Mouse (Mus musculus): ENCODE results near the gene Lingo1. TPM values are rescaled to one million over a fixed set of nuclear protein-coding genes. Genes with fewer than 3 reads are reported as not detected.

Gene Lingo1
- polyA plus RNA-seq, 1 experiment = 1.2 TPM

GRCm38 (mm10) chr9:56637403-56637857 lies 158.8 kb downstream of the Lingo1 start:
- Histone ChIP-seq H3K79me2 (ENCODE audit: control insufficient read depth, insufficient read depth) (no peaks in the 10 kb centered on the region), H3K4me3 (no peak overlapping the region), H3K4me2 (ENCODE audit: low read depth) (no peak overlapping the region), H3K36me3 (ENCODE audit: control insufficient read depth, insufficient read depth) (no peaks in the 10 kb centered on the region), H3K27me3 (ENCODE audit: control insufficient read depth, insufficient read depth, insufficient read length) (peaks cover 68% of the 10 kb centered on the region), H3ac (ENCODE audit: control insufficient read depth, insufficient read length) (no peak overlapping the region)
- TF ChIP-seq MYOD1 (IDR thresholded peaks at IDR 0.05; ENCODE audit: control insufficient read depth in 1 of 3, insufficient read length in 2 of 3, low read depth in 2 of 3) (peak in 1 of 3 experiments; percentile 84), MYOG (IDR thresholded peaks at IDR 0.05; ENCODE audit: control insufficient read depth in 1 of 3, insufficient read depth in 1 of 3, insufficient read length in 2 of 3, low read depth in 2 of 3) (peak in 1 of 3 experiments; percentile 31), POLR2AphosphoS2 (IDR thresholded peaks at IDR 0.05; ENCODE audit: insufficient read length, low read depth) (no peak), TCF12 (IDR thresholded peaks at IDR 0.05; ENCODE audit: insufficient read depth, poor library complexity, severe bottlenecking) (no peak)

- Histone ChIP-seq H3K27me3 (ENCODE audit: control insufficient read depth, insufficient read depth, insufficient read length) (peaks cover 63% of the 10 kb centered on the region), H3ac (ENCODE audit: control insufficient read depth, insufficient read length) (no peak overlapping the region), H3K4me2 (ENCODE audit: low read depth) (no peak overlapping the region), H3K4me3 (no peak overlapping the region), H3K36me3 (ENCODE audit: control insufficient read depth, insufficient read depth) (no peaks in the 10 kb centered on the region), H3K79me2 (ENCODE audit: control insufficient read depth, insufficient read depth) (no peaks in the 10 kb centered on the region)
- TF ChIP-seq USF1 (IDR thresholded peaks at IDR 0.05; ENCODE audit: low read depth) (no peak), SRF (IDR thresholded peaks at IDR 0.05; ENCODE audit: control insufficient read depth, insufficient read length, low read depth) (no peak), CEBPB (IDR thresholded peaks at IDR 0.05; ENCODE audit: insufficient read depth, poor library complexity, severe bottlenecking) (no peak), POLR2AphosphoS2 (IDR thresholded peaks at IDR 0.05; ENCODE audit: insufficient read length, low read depth) (no peak), E2F4 (IDR thresholded peaks at IDR 0.05; ENCODE audit: insufficient read depth) (no peak), TCF12 (IDR thresholded peaks at IDR 0.05; ENCODE audit: insufficient read depth, poor library complexity, severe bottlenecking) (no peak), MAX (IDR thresholded peaks at IDR 0.05; ENCODE audit: low read depth) (no peak), POLR2A (IDR thresholded peaks at IDR 0.05; ENCODE audit: insufficient read length, low read depth) (no peak), REST (IDR thresholded peaks at IDR 0.05; ENCODE audit: insufficient read depth, insufficient read length) (no peak), MYOG (IDR thresholded peaks at IDR 0.05; ENCODE audit: control insufficient read depth in 1 of 3, insufficient read depth in 1 of 3, insufficient read length in 2 of 3, low read depth in 2 of 3) (no peak), TCF3 (IDR thresholded peaks at IDR 0.05; ENCODE audit: insufficient read length, low read depth) (no peak), MYOD1 (IDR thresholded peaks at IDR 0.05; ENCODE audit: control insufficient read depth in 1 of 3, insufficient read length in 2 of 3, low read depth in 2 of 3) (no peak)
These were observed 159.4 kb downstream of the Lingo1 start for GRCm38 (mm10) chr9:56636766-56637402.

DNA sequence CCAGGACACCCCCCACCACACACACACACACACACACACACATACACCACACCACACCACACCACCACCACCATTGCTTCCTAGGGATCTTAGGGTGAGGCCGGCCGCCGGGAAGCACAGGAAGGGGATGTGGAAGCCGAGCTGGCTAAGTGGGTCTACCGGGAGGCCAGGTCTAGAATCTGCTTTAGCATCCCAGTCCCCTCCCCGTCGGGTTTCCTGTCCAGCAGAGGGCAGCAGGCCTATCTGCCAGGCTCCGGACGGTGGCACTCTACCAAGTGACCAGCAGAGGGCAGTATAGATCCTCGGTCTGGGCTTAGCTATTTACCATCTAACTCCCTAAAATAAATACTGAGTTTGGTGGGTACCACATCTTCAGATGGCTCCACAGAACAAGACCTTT lies 160.1 kb downstream of the Lingo1 start:
- Histone ChIP-seq H3K4me3 (no peak overlapping the region), H3K36me3 (ENCODE audit: control insufficient read depth, insufficient read depth) (no peaks in the 10 kb centered on the region), H3ac (ENCODE audit: control insufficient read depth, insufficient read length) (no peak overlapping the region), H3K79me2 (ENCODE audit: control insufficient read depth, insufficient read depth) (no peaks in the 10 kb centered on the region), H3K27me3 (ENCODE audit: control insufficient read depth, insufficient read depth, insufficient read length) (peaks cover 59% of the 10 kb centered on the region), H3K4me2 (ENCODE audit: low read depth) (peak overlapping the region; percentile 77)
- TF ChIP-seq MYOD1 (IDR thresholded peaks at IDR 0.05; ENCODE audit: control insufficient read depth in 1 of 3, insufficient read length in 2 of 3, low read depth in 2 of 3) (no peak), SRF (IDR thresholded peaks at IDR 0.05; ENCODE audit: control insufficient read depth, insufficient read length, low read depth) (no peak), POLR2AphosphoS2 (IDR thresholded peaks at IDR 0.05; ENCODE audit: insufficient read length, low read depth) (no peak), USF1 (IDR thresholded peaks at IDR 0.05; ENCODE audit: low read depth) (no peak), E2F4 (IDR thresholded peaks at IDR 0.05; ENCODE audit: insufficient read depth) (no peak), MYOG (IDR thresholded peaks at IDR 0.05; ENCODE audit: control insufficient read depth in 1 of 3, insufficient read depth in 1 of 3, insufficient read length in 2 of 3, low read depth in 2 of 3) (no peak)

DNA sequence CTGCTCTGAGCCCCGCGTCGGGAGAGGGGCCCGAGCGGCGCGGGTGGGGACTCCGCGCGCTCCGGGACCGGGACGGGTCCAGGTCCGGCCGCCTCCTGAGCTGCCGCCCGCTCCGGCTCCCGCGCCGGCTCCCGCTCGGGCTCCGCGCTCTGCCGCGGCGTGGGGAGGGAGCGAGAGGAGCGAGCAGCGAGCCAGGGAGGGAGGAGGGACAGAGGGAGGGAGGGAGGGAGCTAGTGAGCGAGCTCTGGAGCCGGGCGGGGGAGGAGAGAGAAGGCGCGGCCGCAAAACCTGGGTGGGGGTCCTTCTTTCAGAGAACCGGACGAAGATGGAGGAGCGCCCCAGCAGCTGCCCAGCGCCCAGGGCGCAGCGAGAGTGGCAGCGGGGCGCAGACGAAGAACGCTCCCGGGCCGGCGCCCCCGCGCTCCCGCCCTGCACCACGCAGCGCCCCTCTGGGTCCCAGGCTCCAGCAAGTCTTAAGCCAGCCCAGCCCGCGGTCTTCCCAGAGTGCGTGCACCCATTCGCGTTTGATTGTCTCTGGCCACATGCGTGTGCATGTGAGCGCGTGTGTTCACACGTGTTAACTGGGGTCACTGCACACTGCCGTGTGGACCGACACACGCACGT lies 160.7 kb downstream of the Lingo1 start:
- TF ChIP-seq USF1 (IDR thresholded peaks at IDR 0.05; ENCODE audit: low read depth) (no peak), SRF (IDR thresholded peaks at IDR 0.05; ENCODE audit: control insufficient read depth, insufficient read length, low read depth) (no peak), MYOG (IDR thresholded peaks at IDR 0.05; ENCODE audit: control insufficient read depth in 1 of 3, insufficient read depth in 1 of 3, insufficient read length in 2 of 3, low read depth in 2 of 3) (peak in 2 of 3 experiments; percentile 11 to 19), MAX (IDR thresholded peaks at IDR 0.05; ENCODE audit: low read depth) (no peak), POLR2A (IDR thresholded peaks at IDR 0.05; ENCODE audit: insufficient read length, low read depth) (no peak)
- no peaks in the 10 kb centered on the region for H3K36me3 ChIP-seq (ENCODE audit: control insufficient read depth, insufficient read depth)
- peaks cover 53% of the 10 kb centered on the region for H3K27me3 ChIP-seq (ENCODE audit: control insufficient read depth, insufficient read depth, insufficient read length)
- H3K4me3 ChIP-seq = no peak overlapping the region
- H3K79me2 ChIP-seq (ENCODE audit: control insufficient read depth, insufficient read depth) = no peaks in the 10 kb centered on the region
- peak overlapping the region; percentile 77 for H3K4me2 ChIP-seq (ENCODE audit: low read depth)
- H3ac ChIP-seq (ENCODE audit: control insufficient read depth, insufficient read length) = peak overlapping the region; percentile 8

DNA sequence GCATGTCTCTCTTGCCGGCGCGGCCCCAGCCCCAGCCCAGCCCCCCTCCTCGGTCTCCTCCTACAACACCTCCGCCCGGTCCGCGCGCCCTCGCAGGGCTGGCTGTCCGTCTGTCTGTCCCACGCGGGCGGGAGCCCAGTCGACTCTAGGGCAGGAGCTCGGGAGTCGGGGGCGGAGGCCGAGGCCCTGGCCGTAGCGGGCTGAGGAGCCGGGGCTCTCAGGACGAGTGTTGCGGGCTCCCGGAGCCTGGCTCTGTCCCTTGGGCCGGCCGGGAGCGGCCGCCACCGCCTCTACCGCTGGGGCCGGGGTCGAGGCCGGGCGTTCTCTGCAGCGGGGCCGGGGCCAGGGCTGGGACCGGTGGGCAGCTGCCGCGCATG lies 161.2 kb downstream of the Lingo1 start:
- TF ChIP-seq USF1 (IDR thresholded peaks at IDR 0.05; ENCODE audit: low read depth) (no peak), MYOG (IDR thresholded peaks at IDR 0.05; ENCODE audit: control insufficient read depth in 1 of 3, insufficient read depth in 1 of 3, insufficient read length in 2 of 3, low read depth in 2 of 3) (no peak), POLR2A (IDR thresholded peaks at IDR 0.05; ENCODE audit: insufficient read length, low read depth) (no peak), SRF (IDR thresholded peaks at IDR 0.05; ENCODE audit: control insufficient read depth, insufficient read length, low read depth) (no peak), POLR2AphosphoS2 (IDR thresholded peaks at IDR 0.05; ENCODE audit: insufficient read length, low read depth) (no peak), E2F4 (IDR thresholded peaks at IDR 0.05; ENCODE audit: insufficient read depth) (no peak), MAX (IDR thresholded peaks at IDR 0.05; ENCODE audit: low read depth) (no peak), MYOD1 (IDR thresholded peaks at IDR 0.05; ENCODE audit: control insufficient read depth in 1 of 3, insufficient read length in 2 of 3, low read depth in 2 of 3) (no peak), TCF12 (IDR thresholded peaks at IDR 0.05; ENCODE audit: insufficient read depth, poor library complexity, severe bottlenecking) (no peak)
- Histone ChIP-seq H3K36me3 (ENCODE audit: control insufficient read depth, insufficient read depth) (no peaks in the 10 kb centered on the region), H3K79me2 (ENCODE audit: control insufficient read depth, insufficient read depth) (no peaks in the 10 kb centered on the region), H3ac (ENCODE audit: control insufficient read depth, insufficient read length) (peak overlapping the region; percentile 8), H3K4me3 (no peak overlapping the region), H3K4me2 (ENCODE audit: low read depth) (peak overlapping the region; percentile 77), H3K27me3 (ENCODE audit: control insufficient read depth, insufficient read depth, insufficient read length) (peaks cover 49% of the 10 kb centered on the region)

All from myocyte (in vitro differentiated cells).